Mouse (Mus musculus) stomach, postnatal 0 days (tissue): ENCODE results near the gene Sele.

Experiments used
- CTCF ChIP-seq: IDR thresholded peaks from 2 replicates; pipeline ENCODE4 v1.5.1; 2016; ENCODE audit warnings: antibody characterized with exemption, low read depth, mild to moderate bottlenecking, moderate library complexity
- EP300 ChIP-seq: optimal IDR thresholded peaks from 2 replicates; pipeline ENCODE3; 2016; ENCODE audit warnings: antibody characterized with exemption

DNA sequence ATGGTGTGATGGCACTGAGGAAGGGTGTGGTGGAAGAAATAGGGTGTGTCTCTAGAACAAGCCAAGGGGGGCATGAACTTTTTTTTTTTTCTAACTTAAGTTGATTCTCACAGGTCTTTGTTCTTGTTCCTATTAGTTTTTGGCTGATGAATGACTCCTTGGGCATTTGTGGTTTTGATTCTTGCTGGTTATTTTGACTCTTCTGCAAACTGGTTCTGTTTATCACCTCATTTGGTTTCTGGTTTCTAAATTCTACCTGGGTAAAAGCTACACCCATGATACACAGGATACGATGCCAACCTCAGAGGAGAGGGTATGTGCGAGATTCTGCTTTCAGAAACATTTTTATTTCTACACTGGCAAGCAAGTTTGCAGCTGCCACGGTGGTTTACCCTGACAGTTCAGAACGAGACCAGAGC, 30.3 kb downstream of the Sele start:
- no peak for TF ChIP-seq EP300
- TF ChIP-seq CTCF: no peak
